Mouse (Mus musculus): Measurements from ENCODE around the gene Saa1. TPM values are rescaled to one million over a fixed set of nuclear protein-coding genes. Genes with fewer than 3 reads are reported as not detected.
"Not testable (repeated sequence)": the region's sequence is repeated elsewhere in the genome, so short reads cannot be mapped to it uniquely, and the experiment has no call there.

The Saa1 gene
- total RNA-seq (2022), result not detected

- DNase-seq, result not testable (repeated sequence)
Observed at GRCm38 (mm10) chr7:46742880-46743279, at the start of gene Saa1. Gene Saa1, minus strand, starts transcription at chr7:46742980.

GRCm38 (mm10) chr7:46789177-46789849 lies 46.5 kb upstream of the Saa1 start:
- no peak for DNase-seq

GRCm38 (mm10) chr7:46770706-46771105 lies 27.9 kb upstream of the Saa1 start:
- DNase-seq, result peak; percentile 16

GRCm38 (mm10) chr7:46768451-46768850 lies 25.7 kb upstream of the Saa1 start:
- no peak for DNase-seq

- no peak for DNase-seq
Observed at GRCm38 (mm10) chr7:46767371-46767770, 24.6 kb upstream of the Saa1 start.

- no peak for DNase-seq
Observed at GRCm38 (mm10) chr7:46764672-46765071, 21.9 kb upstream of the Saa1 start.

- DNase-seq, result no peak
Observed at GRCm38 (mm10) chr7:46762601-46763000, 19.8 kb upstream of the Saa1 start.

- peak; percentile 28 for DNase-seq
Observed at GRCm38 (mm10) chr7:46761049-46761795, 18.4 kb upstream of the Saa1 start.

GRCm38 (mm10) chr7:46751490-46751889 lies 8.7 kb upstream of the Saa1 start, which contains the start of gene Saa2:
Gene Saa2, plus strand, starts transcription at chr7:46751790.
- DNase-seq, result no peak

GRCm38 (mm10) chr7:46748459-46748858 lies 5.7 kb upstream of the Saa1 start:
- DNase-seq, result no peak

GRCm38 (mm10) chr7:46746381-46746780 lies 3.6 kb upstream of the Saa1 start:
- no peak for DNase-seq

- DNase-seq, result peak; percentile 52
Observed at GRCm38 (mm10) chr7:46745816-46746215, 3.0 kb upstream of the Saa1 start.

GRCm38 (mm10) chr7:46740041-46740440 lies 2.7 kb downstream of the Saa1 start:
- not testable (repeated sequence) for DNase-seq

- DNase-seq, result no peak
Observed at GRCm38 (mm10) chr7:46738561-46739460, 4.0 kb downstream of the Saa1 start.

GRCm38 (mm10) chr7:46734983-46735382 lies 7.8 kb downstream of the Saa1 start:
- no peak for DNase-seq

GRCm38 (mm10) chr7:46732458-46732857 lies 10.3 kb downstream of the Saa1 start, which contains the start of gene Saa4:
Gene Saa4, minus strand, starts transcription at chr7:46732603.
- no peak for DNase-seq

- no peak for DNase-seq
Observed at GRCm38 (mm10) chr7:46727584-46727983, 15.2 kb downstream of the Saa1 start.

- no peak for DNase-seq
Observed at GRCm38 (mm10) chr7:46724396-46724795, 18.4 kb downstream of the Saa1 start.

GRCm38 (mm10) chr7:46723849-46724248 lies 18.9 kb downstream of the Saa1 start:
- DNase-seq, result no peak

- DNase-seq, result no peak
Observed at GRCm38 (mm10) chr7:46723354-46723753, 19.4 kb downstream of the Saa1 start.

- no peak for DNase-seq
Observed at GRCm38 (mm10) chr7:46720460-46720859, 22.3 kb downstream of the Saa1 start.

- DNase-seq, result peak; percentile 30
Observed at GRCm38 (mm10) chr7:46719526-46719925, 23.3 kb downstream of the Saa1 start.

Measured in adrenal gland, adult 8-10 months (tissue).